Mouse (Mus musculus) cerebellum, adult 2 months (tissue): ENCODE data around the gene Mcf2l. TPM values are rescaled to one million over a fixed set of nuclear protein-coding genes. Genes with fewer than 3 reads are reported as not detected.

ENCODE experiments used
- DNase-seq, 2 experiments: peaks; one replicate each; pipeline ENCODE4 v3.0.0; 2021
- H3K27ac ChIP-seq: fragments of 200-500 bp; 2 replicates; pipeline ENCODE4 v1.5.1; 2012; ENCODE audit warnings: low read length, control low read depth, inconsistent platforms; ENCODE audit not compliant: insufficient read depth
- H3K27me3 ChIP-seq: fragments of 200-500 bp; 2 replicates; pipeline ENCODE4 v1.6.1; 2012; ENCODE audit warnings: inconsistent platforms, mild to moderate bottlenecking, low read length, moderate library complexity; ENCODE audit not compliant: control insufficient read depth, insufficient read depth
- H3K4me1 ChIP-seq: fragments of 200-500 bp; 2 replicates; pipeline ENCODE4 v1.6.1; 2011; ENCODE audit warnings: low read length; ENCODE audit not compliant: control insufficient read depth, insufficient read depth
- H3K4me3 ChIP-seq: fragments of 200-500 bp; replicated peaks from 2 replicates; pipeline ENCODE3; 2011; ENCODE audit warnings: mild to moderate bottlenecking, low read depth, low read length, control low read depth; ENCODE audit not compliant: insufficient read depth
- CTCF ChIP-seq: fragments of 200-500 bp; IDR thresholded peaks from 2 replicates; pipeline ENCODE4 v1.5.1; 2011; ENCODE audit warnings: low read depth, mild to moderate bottlenecking, control low read depth, low read length, moderate library complexity, borderline replicate concordance; ENCODE audit not compliant: insufficient read depth
- POLR2A ChIP-seq: fragments of 200-500 bp; IDR thresholded peaks from 2 replicates; pipeline ENCODE4 v1.6.1; 2011; ENCODE audit warnings: low read length, control low read depth, borderline replicate concordance; ENCODE audit not compliant: insufficient read depth
- WGBS: fragments of 180-500 bp; shearing (Covaris S2); methylation state at CpG from one replicate; pipeline ENCODE4 v1.1.7; 2018; 5-methylcytosine and 5-hydroxymethylcytosine counted together
- polyA plus RNA-seq: library from polyadenylated mRNA; depleted of rRNA; stranded (reverse); fragments of >200 nt; gene quantifications from 2 replicates; pipeline ENCODE4 v1.2.3, GENCODE M21; 2012; rRNA removed

Gene Mcf2l
- polyA plus RNA-seq, 1 experiment: 158 TPM

DNA sequence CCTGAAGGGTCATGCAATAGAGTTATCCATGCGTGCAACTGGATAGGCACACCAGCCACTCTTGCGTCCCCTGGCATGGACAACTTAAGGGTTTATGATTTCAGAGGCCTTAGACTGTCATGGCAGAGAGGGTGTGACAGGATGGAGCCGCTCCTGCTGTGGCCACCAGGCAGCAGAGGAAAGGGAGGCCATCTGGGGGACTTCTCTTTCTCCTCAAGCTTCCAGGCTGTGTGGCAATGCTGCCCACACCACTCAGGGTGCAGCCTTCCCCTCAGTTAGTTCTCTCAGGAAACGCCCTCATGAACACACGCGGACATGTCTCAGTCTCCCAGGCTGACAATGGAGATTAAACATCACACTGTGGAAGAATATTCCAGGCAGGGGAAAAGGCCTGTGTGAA is 165.4 kb downstream of the Mcf2l start:
- H3K4me1 ChIP-seq: no peaks in the 10 kb centered on the region
- no peaks in the 10 kb centered on the region for H3K27me3 ChIP-seq
- no peak for DNase-seq
- H3K4me3 ChIP-seq: no peak overlapping the region
- TF ChIP-seq CTCF (no peak), POLR2A (no peak)
- H3K27ac ChIP-seq: no peak overlapping the region
- WGBS: 64% methylated on average over 6 of the region's 6 CpGs

GRCm38 (mm10) chr8:13041459-13041858 is 167.9 kb downstream of the Mcf2l start:
- no peak for DNase-seq
- no peak overlapping the region for H3K27ac ChIP-seq

GRCm38 (mm10) chr8:13047652-13048051 is 174.0 kb downstream of the Mcf2l start:
- 7% methylated on average over 5 of the region's 5 CpGs for WGBS
- DNase-seq: no peak

More at GRCm38 (mm10) chr8:13041459-13041858, 167.9 kb downstream of the Mcf2l start:
- Histone ChIP-seq H3K4me1 (no peaks in the 10 kb centered on the region), H3K27me3 (no peaks in the 10 kb centered on the region), H3K4me3 (no peak overlapping the region)
- TF ChIP-seq CTCF (no peak), POLR2A (no peak)
- WGBS: 75% methylated on average over 4 of the region's 4 CpGs

GRCm38 (mm10) chr8:13050550-13050949 is 176.9 kb downstream of the Mcf2l start:
- H3K4me1 ChIP-seq: peaks cover 3% of the 10 kb centered on the region; the same call in 1 of the 2 replicates
- H3K27ac ChIP-seq: no peak overlapping the region
- no peak overlapping the region for H3K4me3 ChIP-seq
- DNase-seq: no peak
- 58% methylated on average over 10 of the region's 10 CpGs for WGBS
- no peaks in the 10 kb centered on the region for H3K27me3 ChIP-seq
- TF ChIP-seq POLR2A: no peak
- TF ChIP-seq CTCF: no peak

More at GRCm38 (mm10) chr8:13047652-13048051, 174.0 kb downstream of the Mcf2l start:
- TF ChIP-seq CTCF (no peak), POLR2A (no peak)
- no peaks in the 10 kb centered on the region for H3K27me3 ChIP-seq
- H3K4me1 ChIP-seq: peaks cover 3% of the 10 kb centered on the region; the same call in 1 of the 2 replicates
- H3K27ac ChIP-seq: no peak overlapping the region
- H3K4me3 ChIP-seq: no peak overlapping the region

GRCm38 (mm10) chr8:13057351-13057750 is 183.7 kb downstream of the Mcf2l start:
- Histone ChIP-seq H3K27me3 (no peaks in the 10 kb centered on the region), H3K27ac (no peak overlapping the region), H3K4me1 (no peaks in the 10 kb centered on the region), H3K4me3 (no peak overlapping the region)
- 90% methylated on average over 4 of the region's 4 CpGs for WGBS
- no peak for DNase-seq
- no peak for TF ChIP-seq CTCF
- TF ChIP-seq POLR2A: no peak

DNA sequence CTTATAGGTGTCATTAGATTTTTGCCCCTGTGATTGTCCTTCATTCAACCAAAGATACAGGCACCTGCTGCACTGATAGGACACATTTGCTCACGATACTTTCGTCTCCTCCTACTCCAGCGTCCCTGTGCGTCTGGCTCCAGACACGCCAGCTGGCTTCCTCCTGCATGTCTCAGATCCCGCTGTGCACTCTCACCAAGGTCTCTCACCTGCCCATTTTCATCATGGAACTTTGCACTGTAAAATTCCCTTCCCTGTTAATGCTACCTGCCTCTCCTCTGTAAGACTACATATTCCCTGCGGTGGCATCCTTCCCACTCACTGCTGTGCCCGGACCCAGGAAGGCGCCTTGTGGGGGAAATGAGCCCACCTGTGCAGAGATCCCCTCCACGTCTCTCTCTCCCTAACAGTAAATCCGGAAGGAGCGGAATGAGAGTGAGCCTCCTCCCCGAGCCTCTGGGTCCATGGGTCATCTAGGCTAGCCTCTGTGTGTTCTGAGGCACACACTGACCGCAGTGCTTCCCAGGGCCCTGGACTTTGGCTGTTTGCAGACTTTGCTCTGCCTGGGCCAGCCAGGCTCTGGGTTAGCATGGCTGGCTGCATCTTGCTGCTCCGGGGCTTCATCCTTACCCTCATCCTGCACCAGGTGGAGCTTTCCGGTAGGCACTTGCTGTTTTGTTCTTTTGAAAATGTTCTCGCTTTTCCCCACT is 187.0 kb downstream of the Mcf2l start, which contains the start of gene Proz:
TSS of gene Proz (plus strand) at position 474 of the 710 bp plus-strand sequence.
- Histone ChIP-seq H3K27me3 (no peaks in the 10 kb centered on the region), H3K4me3 (no peak within 1 kb of the TSS), H3K4me1 (no peaks in the 10 kb centered on the region), H3K27ac (no peak within 1 kb of the TSS)
- DNase-seq: no peak
- TF ChIP-seq POLR2A (no peak), CTCF (no peak)
- WGBS: 61% methylated on average over 17 of the region's 17 CpGs

DNA sequence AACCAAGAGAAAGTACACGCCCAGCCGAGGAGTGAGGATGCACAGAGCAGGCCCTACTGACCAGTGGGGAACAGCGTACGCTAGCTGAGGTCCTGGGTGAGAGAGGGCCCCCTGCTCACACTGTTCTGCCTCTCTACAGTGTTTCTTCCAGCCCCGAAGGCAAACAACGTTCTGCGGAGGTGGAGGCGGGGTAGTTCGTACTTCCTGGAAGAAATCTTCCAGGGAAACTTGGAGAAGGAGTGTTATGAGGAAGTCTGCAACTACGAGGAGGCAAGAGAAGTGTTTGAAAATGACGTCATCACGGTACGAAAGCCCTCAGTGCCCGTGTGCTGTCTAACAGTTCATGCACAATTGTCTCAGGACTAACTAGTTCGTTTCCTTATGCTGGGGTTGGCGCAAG is 189.5 kb downstream of the Mcf2l start:
- Histone ChIP-seq H3K27me3 (no peaks in the 10 kb centered on the region), H3K27ac (no peak overlapping the region), H3K4me3 (no peak overlapping the region), H3K4me1 (no peaks in the 10 kb centered on the region)
- 77% methylated on average over 16 of the region's 16 CpGs for WGBS
- TF ChIP-seq CTCF: no peak
- no peak for TF ChIP-seq POLR2A
- DNase-seq: no peak

Other genes starting within 250 kb of the Mcf2l start
- 56.0 and 60.1 TPM in 2 replicates for gene Tubgcp3, start 201.6 kb upstream of the Mcf2l start, polyA plus RNA-seq
- 63.6 and 71.6 TPM in 2 replicates for gene Atp11a, start 116.8 kb upstream of the Mcf2l start, polyA plus RNA-seq
- 0.05 and 0.06 TPM in 2 replicates for gene F7, start 152.2 kb downstream of the Mcf2l start, polyA plus RNA-seq
- gene F10, start 163.5 kb downstream of the Mcf2l start, polyA plus RNA-seq: not detected in 2 replicates
- 0.03 and 0.07 TPM in 2 replicates for gene Proz, start 187.1 kb downstream of the Mcf2l start, polyA plus RNA-seq
- 39.0 and 39.6 TPM in 2 replicates for gene Pcid2, start 231.7 kb downstream of the Mcf2l start, polyA plus RNA-seq
- gene Cul4a, start 231.8 kb downstream of the Mcf2l start, polyA plus RNA-seq: 54.5 and 57.0 TPM in 2 replicates